Mouse (Mus musculus) brain, embryonic 14.5 days (tissue): ENCODE data around the gene B3gnt2.

Source experiments
- CTCF ChIP-seq: fragments of 200-500 bp; IDR thresholded peaks from 2 replicates; pipeline ENCODE4 v1.5.1; 2012; ENCODE audit warnings: inconsistent platforms, mild to moderate bottlenecking, moderate library complexity, borderline replicate concordance; ENCODE audit not compliant: insufficient read depth, insufficient read length; ENCODE audit errors: extremely low read depth
- POLR2A ChIP-seq: fragments of 200-500 bp; IDR thresholded peaks from 2 replicates; pipeline ENCODE4 v1.6.1; 2012; ENCODE audit warnings: mild to moderate bottlenecking, inconsistent platforms, borderline replicate concordance; ENCODE audit not compliant: poor library complexity, insufficient read depth, insufficient read length, severe bottlenecking; ENCODE audit errors: extremely low read depth

DNA sequence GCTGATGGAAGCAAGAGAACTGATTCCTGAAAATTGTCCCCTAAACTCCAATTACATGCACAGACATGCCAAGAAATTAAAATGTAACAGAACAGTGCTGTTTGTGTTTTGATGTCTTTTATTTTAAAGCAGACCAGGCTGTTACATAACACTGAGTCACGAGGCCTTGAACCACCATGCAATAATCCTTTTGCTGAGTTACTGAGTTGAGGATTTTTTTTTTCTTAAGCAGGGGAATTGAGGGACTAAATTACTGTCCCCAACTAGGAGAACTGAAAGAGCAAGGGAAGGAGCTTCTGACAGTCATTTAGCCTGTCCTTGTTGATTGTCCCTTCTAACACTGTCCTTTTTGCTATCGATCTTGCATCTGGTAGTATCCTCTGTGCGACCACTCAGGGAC is 76.3 kb downstream of the B3gnt2 start:
- TF ChIP-seq CTCF (no peak), POLR2A (no peak)
